Mouse (Mus musculus) thymus, postnatal 4 days (tissue): ENCODE measurements around the gene Chn2.
A peak's percentile ranks its signal among the peaks of the same experiment; 100 is the strongest.

Experiments used
- DNase-seq: peaks from one replicate; pipeline ENCODE4 v3.0.0; 2021

Gene Chn2

DNA sequence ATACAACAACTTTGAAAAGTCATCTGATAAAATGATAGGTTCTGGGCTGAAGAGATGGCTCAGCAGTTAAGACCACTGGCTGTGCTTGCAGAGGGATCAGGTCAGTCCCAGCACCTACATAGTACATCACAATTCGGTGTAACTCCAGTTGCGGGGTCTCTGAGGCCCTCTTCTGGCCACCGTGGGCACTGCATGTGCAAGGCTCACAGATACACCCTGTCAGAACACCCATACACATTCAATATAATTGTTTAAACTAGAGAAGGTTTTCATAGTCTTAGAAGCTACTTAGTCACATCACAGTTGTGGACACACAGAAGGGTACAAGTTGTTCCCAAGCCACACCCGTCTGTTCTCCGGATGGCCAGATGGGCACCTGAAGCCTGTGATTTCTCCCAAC is 213.9 kb downstream of the Chn2 start:
- peak; percentile 70 for DNase-seq

DNA sequence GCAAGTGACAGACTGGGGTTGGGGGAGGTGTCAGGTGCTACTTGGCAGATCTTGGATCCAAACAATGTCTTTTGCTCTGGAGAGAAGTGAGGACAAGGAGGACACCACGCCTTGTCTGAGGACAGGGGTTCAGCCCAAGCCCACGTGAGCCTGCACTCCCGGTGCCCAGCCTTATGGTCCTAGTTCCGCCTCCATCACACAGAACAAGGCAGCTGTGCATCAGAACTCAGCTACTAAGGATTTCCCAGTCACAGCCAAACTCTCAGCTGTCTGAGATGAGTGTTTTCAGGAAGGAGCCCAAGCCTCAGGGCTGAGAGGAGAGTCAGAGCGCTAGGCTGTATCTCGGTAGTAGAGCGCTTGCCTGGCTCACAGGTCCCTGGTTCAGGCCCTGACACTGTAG is 214.5 kb downstream of the Chn2 start:
- DNase-seq, result no peak

DNA sequence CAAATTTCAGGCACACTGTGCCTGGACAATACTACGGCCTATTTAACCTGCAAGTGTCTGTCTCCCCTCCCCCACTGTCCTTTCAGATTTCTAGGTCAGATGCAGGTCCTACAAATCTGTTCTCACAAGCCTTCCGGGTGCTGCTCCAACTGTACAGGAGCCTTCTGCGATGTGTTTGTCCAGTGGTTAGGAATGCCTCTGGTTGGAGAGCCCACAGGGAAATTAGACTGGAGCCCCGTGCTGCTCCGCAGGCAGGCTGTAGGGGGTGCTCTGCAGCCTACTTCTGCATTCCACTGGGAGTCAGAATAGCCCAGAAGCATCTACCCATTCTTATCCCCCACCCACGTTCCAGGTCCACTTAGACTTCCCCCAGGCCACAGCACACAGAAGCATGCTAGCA is 215.4 kb downstream of the Chn2 start:
- DNase-seq, result peak; percentile 10

- no peak for DNase-seq
Measured at GRCm38 (mm10) chr6:54255321-54255720, 216.0 kb downstream of the Chn2 start.

DNA sequence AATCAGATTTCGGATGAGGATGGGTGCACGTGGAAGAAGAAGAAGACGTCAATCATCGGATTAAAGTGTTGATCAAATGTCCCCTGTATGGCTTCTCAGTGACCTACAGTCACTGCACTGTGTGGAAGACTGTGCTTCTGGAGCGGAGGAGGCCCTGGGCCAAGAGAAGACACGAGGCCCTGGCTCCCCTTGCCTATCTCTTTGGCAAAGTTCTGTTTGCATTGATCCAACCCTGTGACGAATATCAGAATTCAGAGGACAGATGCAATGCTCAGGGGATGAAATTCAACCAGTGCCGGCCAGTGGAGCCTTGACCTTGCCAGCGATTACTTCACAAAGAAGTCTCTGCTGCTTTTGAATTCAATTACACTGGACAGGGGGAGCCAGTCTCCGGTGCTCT is 217.0 kb downstream of the Chn2 start:
- no peak for DNase-seq

DNA sequence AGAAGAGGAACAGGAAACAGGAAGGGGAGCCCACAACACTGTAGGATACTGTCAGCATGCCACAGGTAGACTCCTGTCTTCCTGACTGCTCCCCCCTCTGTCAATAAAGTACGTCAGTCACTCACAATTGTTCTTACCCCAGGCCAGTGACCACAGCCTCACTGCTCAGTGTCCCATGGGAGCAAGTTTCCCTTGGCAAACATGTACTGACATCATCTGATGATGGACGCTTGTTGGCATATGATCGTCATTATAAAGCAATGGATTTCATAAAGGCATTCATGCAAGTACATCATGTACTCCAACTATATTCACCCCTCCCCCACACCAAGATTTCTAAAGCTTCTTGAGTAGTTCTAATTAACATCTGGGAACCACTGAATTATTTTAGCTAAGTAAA is 218.2 kb downstream of the Chn2 start:
- no peak for DNase-seq

GRCm38 (mm10) chr6:54258462-54258861 is 219.1 kb downstream of the Chn2 start:
- no peak for DNase-seq

DNA sequence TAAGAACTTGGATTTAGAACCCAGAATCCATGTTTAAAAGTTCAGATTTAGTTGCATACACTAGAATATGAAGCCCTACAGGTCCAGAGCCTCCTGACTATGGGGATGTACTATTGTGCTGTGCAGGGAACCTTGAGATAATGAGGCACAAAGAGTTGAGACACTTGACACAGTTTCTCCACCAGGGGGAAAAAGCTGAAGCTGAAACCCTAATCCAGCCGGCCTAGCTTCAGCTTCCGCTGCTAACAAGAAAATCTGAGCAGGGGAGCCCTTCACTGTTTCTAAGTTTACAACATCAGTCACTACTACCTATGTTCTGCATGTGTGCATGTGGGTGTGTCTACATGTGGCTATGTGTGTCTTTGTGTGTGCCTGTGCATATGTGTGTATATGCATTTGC is 223.4 kb downstream of the Chn2 start:
- DNase-seq, result no peak

GRCm38 (mm10) chr6:54263890-54264289 is 224.5 kb downstream of the Chn2 start:
- no peak for DNase-seq

GRCm38 (mm10) chr6:54264537-54264936 is 225.2 kb downstream of the Chn2 start:
- DNase-seq, result no peak

GRCm38 (mm10) chr6:54265384-54265783 is 226.0 kb downstream of the Chn2 start:
- no peak for DNase-seq

GRCm38 (mm10) chr6:54272556-54273378 is 233.4 kb downstream of the Chn2 start:
- no peak for DNase-seq

- no peak for DNase-seq
Measured at GRCm38 (mm10) chr6:54273379-54273730, 234.0 kb downstream of the Chn2 start.

GRCm38 (mm10) chr6:54277234-54277633 is 237.9 kb downstream of the Chn2 start:
- no peak for DNase-seq

- no peak for DNase-seq
Measured at GRCm38 (mm10) chr6:54277828-54278227, 238.5 kb downstream of the Chn2 start.

GRCm38 (mm10) chr6:54278613-54279012 is 239.3 kb downstream of the Chn2 start:
- DNase-seq, result no peak

GRCm38 (mm10) chr6:54279391-54279790 is 240.0 kb downstream of the Chn2 start:
- DNase-seq, result no peak

GRCm38 (mm10) chr6:54280248-54280647 is 240.9 kb downstream of the Chn2 start:
- DNase-seq, result no peak

- DNase-seq, result no peak
Measured at GRCm38 (mm10) chr6:54283299-54283698, 243.9 kb downstream of the Chn2 start.

- no peak for DNase-seq
Measured at GRCm38 (mm10) chr6:54284167-54284711, 244.9 kb downstream of the Chn2 start.

DNA sequence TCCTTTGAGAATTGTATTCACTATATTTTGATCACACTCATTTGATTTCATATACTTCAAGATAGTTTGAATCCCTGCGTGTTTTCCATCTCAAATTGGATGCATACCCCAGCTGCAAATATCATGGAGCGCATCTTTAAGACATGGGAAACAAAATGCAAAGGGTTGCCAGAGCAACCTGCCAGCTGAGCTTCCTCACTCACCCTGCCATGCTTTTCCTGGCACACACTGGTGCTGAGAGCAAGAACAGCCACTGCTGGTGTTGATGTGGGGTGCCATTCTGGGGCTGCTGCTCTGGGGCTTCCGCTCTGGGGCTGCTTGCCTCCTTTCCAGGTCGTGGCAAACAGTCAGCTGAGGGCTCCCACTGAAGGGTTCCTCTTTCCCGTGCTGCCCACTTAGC is 247.5 kb downstream of the Chn2 start:
- DNase-seq, result no peak

DNA sequence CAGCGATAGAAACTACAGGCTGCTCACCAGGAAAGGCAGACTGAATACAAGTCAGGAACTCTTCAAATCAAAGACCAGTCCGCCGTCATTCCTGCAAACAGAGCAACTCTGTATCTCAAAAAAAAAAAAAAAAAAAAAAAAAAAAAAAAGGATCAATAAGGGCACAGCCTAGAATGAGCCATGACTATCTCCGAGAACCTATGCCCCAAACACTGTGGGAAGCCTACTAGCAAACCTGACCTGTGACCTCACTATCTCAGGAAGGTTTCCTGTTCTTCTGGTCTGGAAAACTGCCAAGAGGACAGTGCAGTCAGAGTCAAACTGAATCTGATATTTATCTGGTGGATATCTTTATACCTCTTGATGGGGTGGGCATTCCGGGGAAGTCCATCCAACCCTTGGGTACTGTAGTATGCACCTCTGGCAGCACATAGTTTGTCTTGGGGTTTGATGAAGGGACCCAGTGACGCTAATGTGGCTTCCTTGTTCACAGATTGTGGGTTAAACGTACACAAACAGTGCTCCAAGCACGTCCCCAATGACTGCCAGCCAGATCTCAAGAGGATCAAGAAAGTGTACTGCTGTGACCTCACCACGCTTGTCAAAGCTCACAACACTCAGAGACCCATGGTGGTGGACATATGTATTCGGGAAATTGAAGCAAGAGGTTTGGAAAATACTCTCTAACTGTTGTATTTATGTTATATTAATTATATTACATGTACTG is 250.6 kb downstream of the Chn2 start:
- DNase-seq, result no peak

- DNase-seq, result no peak
Measured at GRCm38 (mm10) chr6:54297231-54297630, 257.9 kb downstream of the Chn2 start.

DNA sequence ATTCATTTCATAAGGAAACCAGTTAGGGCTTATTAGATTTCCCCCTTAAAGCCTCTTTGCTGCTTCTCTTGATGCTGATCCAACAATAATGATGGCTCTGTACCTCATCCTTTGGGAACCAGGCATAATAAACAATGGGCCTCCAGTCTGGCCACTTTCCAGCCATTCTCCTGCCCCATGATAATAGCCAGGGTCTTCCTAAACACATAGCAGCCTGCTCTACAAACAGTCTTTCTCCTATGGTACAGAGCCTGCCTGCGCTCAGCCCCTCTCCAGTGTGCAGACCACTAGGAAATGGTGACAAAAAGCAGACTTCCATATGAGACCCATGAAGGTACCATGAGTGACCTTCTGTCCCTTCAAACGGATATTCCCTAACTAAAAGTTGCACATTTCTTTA is 260.1 kb downstream of the Chn2 start:
- DNase-seq, result no peak
